Comparison of ENCODE assay signal across 14 mouse cellular contexts in genomic region chr3:59101218-59101986, GRCm38 (mm10). TPM values are rescaled to one million over a fixed set of nuclear protein-coding genes. Genes with fewer than 3 reads are reported as not detected.
A peak's percentile ranks its signal among the peaks of the same experiment; 100 is the strongest.
DNase-seq lines count a peak whose midpoint lies in the region; ATAC-seq lines count a peak whose summit lies in the region.
"Had no signal": no experiment of that assay in that cellular context is flagged by ENCODE, and none has a peak within 500 bp of the region (broad histone marks: within the 10 kb centered on the region; RNA-seq: fewer than 3 reads in every experiment).

Gpr171 (minus strand) TSS chr3:59101821.

- peaks cover 21% of the 10 kb centered on the region for H3K4me1 ChIP-seq in heart, embryonic 10.5 days
- H3K4me1 ChIP-seq: limb, embryonic 15.5 days; stomach, embryonic 15.5 days had no signal

- intact Hi-C loops in left cerebral cortex, postnatal 10 days (cut with DNase I): no loop called here

- H3K9me3 ChIP-seq in heart, embryonic 10.5 days: no peaks in the 10 kb centered on the region
- H3K9me3 ChIP-seq: limb, embryonic 15.5 days; stomach, embryonic 15.5 days had no signal

- ATAC-seq in inflammation-experienced regulatory T-cells, adult 6 months: peak; percentile 91
- no peak for ATAC-seq in cerebellum, adult (ENCODE audit: insufficient number of reproducible peaks, low FRiP score, low TSS enrichment)

- H3K36me3 ChIP-seq in heart, embryonic 10.5 days: no peaks in the 10 kb centered on the region
- H3K36me3 ChIP-seq in splenic B cell, adult 2 months (ENCODE audit: control insufficient read depth, insufficient read depth, low read length, poor library complexity, severe bottlenecking): no peaks in the 10 kb centered on the region
- H3K36me3 ChIP-seq: limb, embryonic 15.5 days; stomach, embryonic 15.5 days had no signal

- no peak within 1 kb of the TSS for H3K27ac ChIP-seq in heart, embryonic 10.5 days
- H3K27ac ChIP-seq: limb, embryonic 15.5 days; stomach, embryonic 15.5 days had no signal

- H3K27me3 ChIP-seq in heart, embryonic 10.5 days (ENCODE audit: insufficient read depth, poor library complexity, severe bottlenecking): no peaks in the 10 kb centered on the region
- H3K27me3 ChIP-seq in splenic B cell, adult 2 months (ENCODE audit: control insufficient read depth, insufficient read depth, low read length, poor library complexity, severe bottlenecking): no peaks in the 10 kb centered on the region
- H3K27me3 ChIP-seq: limb, embryonic 15.5 days; stomach, embryonic 15.5 days had no signal

- DNase-seq in heart, embryonic 10.5 days (ENCODE audit: low spot score): peak; percentile 38
- no peak for DNase-seq in heart, adult 18-20 months
- peak; percentile 40 to 56 for DNase-seq in CD8-positive naive resting alpha-beta T cell, adult 2 months (ENCODE audit: low read depth in 2 of 2, low spot score in 2 of 2)
- peak; percentile 78 for DNase-seq in splenic B cell, adult 2 months (ENCODE audit: low read depth, low spot score)
- DNase-seq in left cerebral cortex, postnatal 10 days (ENCODE audit: extremely low spot score in 1 of 2, low spot score in 2 of 2): no peak
- DNase-seq in adrenal gland, postnatal 10 days: no peak
- DNase-seq: kidney, postnatal 14 days; lung, postnatal 4 days had no signal

- no peak within 1 kb of the TSS for H3K4me3 ChIP-seq in heart, embryonic 10.5 days
- H3K4me3 ChIP-seq: erythroblast, embryonic 14.5 days; limb, embryonic 15.5 days; stomach, embryonic 15.5 days had no signal

- 78% methylated on average over 6 of the region's 6 CpGs for WGBS in heart, embryonic 10.5 days

RNA-seq across cellular contexts. Expression of gene Gpr171, which starts in this region (rescaled TPM):
- 0.89 and 1.7 TPM in 2 replicates for polyA plus RNA-seq in heart, embryonic 10.5 days (2016; fragmentation: Nextera tagmentation; extraction: Ambion mirVana)
- total RNA-seq in heart, adult 18-20 months (2021): 1 to 10 TPM in 1 of 2 experiments, under 1 TPM in 1; 0.22 to 1.0 TPM
- 10 to 100 TPM; 45.7 to 91.9 (median 55.6) TPM for polyA plus RNA-seq in inflammation-experienced regulatory T-cells, adult 6 months (2017; shearing (Covaris generic))
- not detected for total RNA-seq in left cerebral cortex, postnatal 10 days (2021)
- total RNA-seq in adrenal gland, postnatal 10 days (2021): under 1 TPM; 0.76 to 0.87 TPM
- total RNA-seq: midbrain, postnatal 0 days had no signal
- polyA plus RNA-seq: erythroblast, embryonic 14.5 days had no signal

Comparison
In these comparisons a context has a peak if more than half of its experiments do, and no peak if none do; other contexts are left out.
1. RNA of gene Gpr171 (polyA plus RNA-seq): 45.7 to 91.9 TPM in inflammation-experienced regulatory T-cells, adult 6 months; 0.89 to 1.7 TPM in heart, embryonic 10.5 days; every median in the first group is over 10 times any median in the second.
2. DNase-seq: peak in heart, embryonic 10.5 days (single experiment), CD8-positive naive resting alpha-beta T cell, adult 2 months (2 of 2) and splenic B cell, adult 2 months (single experiment); none in heart, adult 18-20 months (0 of 2), left cerebral cortex, postnatal 10 days (0 of 2) and adrenal gland, postnatal 10 days (single experiment).